Mouse (Mus musculus) CD4-positive, CD25-positive, alpha-beta regulatory T cell (primary cell): ENCODE data around the gene Yipf4. TPM values are rescaled to one million over a fixed set of nuclear protein-coding genes. Genes with fewer than 3 reads are reported as not detected.

ENCODE experiments used
- polyA plus RNA-seq: library from polyadenylated mRNA; unstranded; fragments of 100-300 nt; shearing (Covaris generic); gene quantifications from one replicate; pipeline ENCODE4 v1.2.1, GENCODE M21; 2017

The Yipf4 gene
- 108 TPM for polyA plus RNA-seq

DNA sequence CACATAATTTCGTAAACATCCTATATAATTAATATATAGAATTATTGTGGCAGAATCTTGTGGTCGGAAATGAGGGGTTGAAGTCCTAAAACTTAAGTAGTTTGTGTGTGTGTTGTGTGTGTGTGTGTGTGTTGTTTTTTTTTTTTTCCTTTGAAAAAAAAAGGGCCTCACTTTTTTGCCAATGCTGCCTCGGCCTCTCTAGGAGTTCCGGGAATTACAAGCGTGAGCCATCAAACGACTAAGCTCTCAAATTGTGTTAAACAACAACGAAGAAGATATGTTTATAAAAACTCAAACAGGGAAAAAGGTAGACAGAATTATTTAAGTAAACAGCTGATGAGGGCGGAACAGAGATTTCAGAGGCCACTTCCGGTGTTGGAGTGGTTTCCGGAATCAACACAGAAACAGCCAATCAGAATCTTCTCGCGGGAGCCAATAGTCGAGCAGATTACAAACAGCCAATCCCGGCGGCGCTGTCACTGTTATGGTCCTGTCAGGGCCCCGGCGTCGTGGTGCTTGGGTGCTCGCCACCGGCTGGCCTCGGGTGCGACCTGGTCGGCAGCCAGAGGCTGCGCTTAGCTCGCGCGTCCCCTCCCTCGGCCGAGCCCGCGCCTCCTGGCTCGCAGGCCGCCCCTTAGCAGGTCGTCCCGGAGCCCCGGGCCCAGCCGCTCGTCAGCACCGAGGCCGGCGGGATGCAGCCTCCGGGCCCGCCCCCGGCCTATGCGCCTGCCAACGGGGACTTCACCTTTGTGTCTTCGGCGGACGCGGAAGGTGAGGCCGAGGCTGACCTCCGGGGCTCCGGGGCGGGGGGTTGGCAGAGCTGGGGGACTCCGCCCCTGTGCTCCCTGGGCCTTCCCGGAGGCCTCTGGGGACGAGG, at the start of gene Yipf4:
Gene Yipf4 (plus strand): TSS at position 470 of the 877 bp plus-strand sequence.

DNA sequence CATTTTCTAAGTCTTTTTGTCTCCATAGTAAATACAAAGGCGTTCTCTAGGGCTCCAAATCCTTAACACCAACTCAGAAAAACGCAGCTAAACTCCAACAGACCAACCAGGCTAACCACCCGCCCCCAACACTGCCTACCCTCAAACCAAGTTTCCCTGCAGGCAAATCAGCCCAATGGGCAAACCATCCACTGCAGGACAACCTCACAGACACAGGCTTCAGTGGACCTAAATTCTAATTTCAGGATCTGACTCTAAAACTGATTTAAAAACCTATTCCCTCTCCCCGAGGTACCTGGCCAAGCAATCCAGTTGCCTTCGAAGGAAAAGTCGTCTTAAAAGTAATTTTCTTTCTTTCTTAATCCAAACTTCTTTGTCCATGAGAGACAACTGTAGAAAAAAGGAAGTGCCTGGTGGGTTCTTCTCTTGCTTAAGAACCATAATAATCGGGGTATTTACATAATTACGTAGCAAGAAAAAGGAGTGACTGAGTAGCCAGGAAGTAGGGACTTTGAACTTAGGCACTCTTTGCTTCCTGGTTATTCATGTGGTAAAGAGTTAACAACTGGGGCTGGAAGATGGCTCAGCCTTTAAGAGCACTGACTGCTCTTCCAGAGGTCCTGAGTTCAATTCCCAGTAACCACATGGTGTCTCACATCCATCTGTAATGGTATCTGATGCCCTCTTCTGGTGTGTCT, 30.4 kb upstream of the Yipf4 start, which contains the start of gene Nlrc4:
Gene Nlrc4 (minus strand): TSS at position 432 of the 698 bp plus-strand sequence.

DNA sequence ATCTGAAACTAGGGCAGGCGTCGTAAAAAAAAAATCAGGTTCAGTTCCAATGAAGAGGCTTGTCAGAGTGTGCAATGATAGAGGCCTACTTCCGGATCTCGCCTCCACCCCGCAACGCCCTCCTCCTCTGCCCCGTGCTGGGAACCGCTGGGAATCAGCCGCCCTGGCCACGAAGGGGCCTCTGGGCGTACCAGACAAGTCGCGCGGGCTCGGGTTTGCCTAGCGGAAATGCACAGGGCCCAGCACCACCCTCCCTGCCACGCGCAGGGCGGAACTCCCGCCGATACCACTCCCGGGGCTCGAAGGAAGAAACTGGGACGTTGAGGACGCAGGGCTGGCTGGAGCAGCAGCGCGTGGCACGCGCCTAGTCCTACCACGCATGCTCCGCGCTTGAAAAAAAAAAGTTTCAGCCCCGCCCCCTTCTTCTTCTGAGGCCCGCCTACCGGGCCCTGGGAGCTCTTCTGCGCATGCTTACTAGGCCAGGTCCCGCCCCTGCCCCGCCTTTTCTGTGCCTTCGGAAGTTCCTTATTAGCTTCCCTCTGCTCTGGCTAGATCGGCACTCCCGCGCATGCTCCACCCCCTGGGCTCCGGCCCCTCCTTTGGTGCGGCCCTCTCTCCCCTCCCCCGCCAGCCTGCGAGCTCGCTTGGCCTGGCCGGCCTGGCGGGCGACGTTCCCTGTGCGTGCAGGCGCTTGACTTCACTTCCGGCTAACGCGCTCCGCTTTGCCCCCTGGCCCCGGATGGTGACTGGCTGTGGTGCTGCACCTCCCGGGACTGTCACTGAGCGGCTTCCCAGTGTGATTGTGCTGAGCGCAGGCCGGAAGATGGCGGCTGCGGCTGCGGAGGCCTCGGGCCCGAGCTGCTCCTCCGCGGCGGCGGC, 38.7 kb downstream of the Yipf4 start, which contains the start of gene Birc6:
Gene Birc6 (plus strand): TSS at position 567 of the 879 bp plus-strand sequence.

Other genes with a start within 250 kb of the Yipf4 start
- gene Memo1, start 194.0 kb upstream of the Yipf4 start, polyA plus RNA-seq = 61.5 TPM
- 117 TPM for gene Dpy30, start 165.5 kb upstream of the Yipf4 start, polyA plus RNA-seq
- 29.5 TPM for gene Spast, start 150.5 kb upstream of the Yipf4 start, polyA plus RNA-seq
- gene Slc30a6, start 93.9 kb upstream of the Yipf4 start, polyA plus RNA-seq = 34.6 TPM
- 0.47 TPM for gene Nlrc4, start 30.4 kb upstream of the Yipf4 start, polyA plus RNA-seq
- 76.1 TPM for gene Birc6, start 38.8 kb downstream of the Yipf4 start, polyA plus RNA-seq
- 36.3 TPM for gene Ttc27, start 228.2 kb downstream of the Yipf4 start, polyA plus RNA-seq